Mouse (Mus musculus) lung, postnatal 0 days (tissue): Measurements from ENCODE around the gene Btnl10.
A peak's percentile ranks its signal among the peaks of the same experiment; 100 is the strongest.

ENCODE experiments used
- CTCF ChIP-seq: IDR thresholded peaks from 2 replicates; pipeline ENCODE4 v1.5.1; 2016; ENCODE audit warnings: antibody characterized with exemption, mild to moderate bottlenecking
- EP300 ChIP-seq: IDR thresholded peaks from 2 replicates; pipeline ENCODE4 v1.6.1; 2016; ENCODE audit warnings: antibody characterized with exemption, mild to moderate bottlenecking, control low read depth

DNA sequence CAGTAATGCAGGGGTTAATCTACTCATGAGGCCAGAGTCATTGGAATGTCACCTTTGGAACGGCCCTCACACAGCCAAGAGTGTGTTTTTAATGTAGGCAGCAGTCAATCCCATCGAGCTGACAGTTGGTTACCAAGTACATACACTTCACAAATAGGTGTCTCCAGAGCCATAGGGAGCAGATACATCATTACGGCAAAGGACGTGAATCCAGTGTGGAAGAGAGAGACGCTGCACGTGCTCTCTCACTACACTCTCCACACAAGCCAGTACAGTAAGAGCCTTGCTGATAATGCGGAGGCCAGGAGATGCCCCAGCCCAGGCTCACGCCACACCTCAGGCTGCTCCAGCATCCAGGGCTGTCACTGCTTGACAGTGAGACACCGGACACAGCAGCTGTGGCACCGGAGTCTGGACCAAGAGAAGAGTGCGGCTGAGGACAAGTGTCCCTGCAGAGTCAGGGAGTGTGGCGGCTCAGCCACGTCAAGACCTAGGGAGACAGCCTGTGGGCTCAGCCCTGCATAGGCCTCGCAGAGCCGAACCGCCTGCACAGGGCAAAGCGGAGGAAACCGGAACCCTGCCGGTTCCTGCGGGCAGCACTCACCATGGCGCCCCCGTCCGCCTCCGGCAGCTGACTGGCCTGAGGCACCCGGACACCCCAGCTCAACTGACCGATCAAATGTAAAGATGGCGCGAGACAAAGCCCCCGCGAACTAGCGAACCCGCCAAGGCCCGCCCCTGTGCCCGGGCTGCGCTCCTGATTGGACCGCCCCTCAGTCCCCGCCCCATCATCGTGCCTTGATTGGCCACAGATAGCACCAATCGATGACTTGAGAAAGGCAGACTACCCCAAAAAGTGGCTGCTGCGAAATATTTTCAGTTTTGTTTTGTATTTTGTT is 13.9 kb upstream of the Btnl10 start, which contains the start of gene Zfp39:
- TF ChIP-seq EP300 = no peak
- peak; percentile 35 for TF ChIP-seq CTCF
